In the genomic region with DNA sequence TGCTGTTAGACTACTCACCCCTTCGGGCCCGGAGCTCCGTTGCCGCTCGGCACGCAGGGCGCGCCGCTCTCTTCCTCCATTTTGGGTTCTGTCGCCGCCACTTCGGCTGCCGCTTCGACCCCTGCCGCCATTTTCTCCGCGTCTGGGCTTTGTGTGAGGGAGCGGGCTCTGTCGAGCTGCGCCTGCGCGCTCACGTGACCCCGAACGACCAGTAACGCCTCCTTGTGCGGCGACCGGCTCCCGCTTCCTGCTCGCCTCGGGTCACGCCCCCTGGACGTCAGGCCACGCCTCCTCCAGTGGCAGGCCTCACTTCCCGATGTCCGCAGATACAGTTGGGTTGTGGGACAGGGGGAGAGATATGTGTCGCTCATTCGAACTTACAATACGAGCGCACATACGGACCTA, we compare ENCODE assay signal across 7 mouse cellular contexts. TPM values are rescaled to one million over a fixed set of nuclear protein-coding genes. Genes with fewer than 3 reads are reported as not detected.
DNase-seq lines count a peak whose midpoint lies in the region; ATAC-seq and TF ChIP-seq lines count a peak whose summit lies in the region.

No protein-coding gene starts in this region.

- DNase-seq in adrenal gland, postnatal 25 days = peak; percentile 99
- DNase-seq in heart, adult 18-20 months = peak; percentile 98 to 99
- DNase-seq in kidney, adult 2 months = peak; percentile 99
- DNase-seq in spleen, adult 2 months (ENCODE audit: low read depth in 1 of 2, low spot score in 2 of 2) = peak; percentile 92 to 99

- H3K27ac ChIP-seq in embryonic facial prominence, embryonic 12.5 days = peak overlapping the region; percentile 96
- H3K27ac ChIP-seq in kidney, adult 2 months (ENCODE audit: insufficient read depth, low read depth, low read length) = peak overlapping the region; percentile 89
- peak overlapping the region; percentile 95 for H3K27ac ChIP-seq in limb, embryonic 12.5 days
- peak overlapping the region; percentile 97 for H3K27ac ChIP-seq in midbrain, embryonic 15.5 days
- peak overlapping the region; percentile 86 for H3K27ac ChIP-seq in spleen, adult 2 months (ENCODE audit: insufficient read depth, low read length)

- peak overlapping the region; percentile 96 for H3K9ac ChIP-seq in embryonic facial prominence, embryonic 12.5 days
- H3K9ac ChIP-seq in limb, embryonic 12.5 days (replicated peaks) = peak overlapping the region; percentile 99
- H3K9ac ChIP-seq in midbrain, embryonic 15.5 days = peak overlapping the region; percentile 97

- no peaks in the 10 kb centered on the region for H3K9me3 ChIP-seq in embryonic facial prominence, embryonic 12.5 days
- H3K9me3 ChIP-seq in limb, embryonic 12.5 days = no peaks in the 10 kb centered on the region
- no peaks in the 10 kb centered on the region for H3K9me3 ChIP-seq in midbrain, embryonic 15.5 days

- peak; percentile 86 for TF ChIP-seq POLR2A in kidney, adult 2 months (IDR thresholded peaks at IDR 0.05; ENCODE audit: low read depth, low read length)
- peak; percentile 87 for TF ChIP-seq POLR2A in spleen, adult 2 months (IDR thresholded peaks at IDR 0.05; ENCODE audit: low read depth, low read length)

- peak; percentile 97 for ATAC-seq in embryonic facial prominence, embryonic 12.5 days (ENCODE audit: insufficient number of reproducible peaks, insufficient read depth, low FRiP score, low TSS enrichment)
- peak; percentile 92 for ATAC-seq in limb, embryonic 12.5 days (ENCODE audit: insufficient number of reproducible peaks, insufficient read depth, low FRiP score, low TSS enrichment, low read depth)
- peak; percentile 98 for ATAC-seq in midbrain, embryonic 15.5 days (replicated peaks)

- H3K4me1 ChIP-seq in embryonic facial prominence, embryonic 12.5 days = peaks cover 30% of the 10 kb centered on the region
- peaks cover 19% of the 10 kb centered on the region for H3K4me1 ChIP-seq in kidney, adult 2 months (ENCODE audit: control insufficient read depth, insufficient read depth, low read length)
- H3K4me1 ChIP-seq in limb, embryonic 12.5 days (replicated peaks) = peaks cover 38% of the 10 kb centered on the region
- peaks cover 44% of the 10 kb centered on the region for H3K4me1 ChIP-seq in midbrain, embryonic 15.5 days
- peaks cover 4% of the 10 kb centered on the region; the same call in 1 of the 2 replicates for H3K4me1 ChIP-seq in spleen, adult 2 months (ENCODE audit: control insufficient read depth, insufficient read depth, insufficient read length)

- no peaks in the 10 kb centered on the region for H3K27me3 ChIP-seq in embryonic facial prominence, embryonic 12.5 days
- H3K27me3 ChIP-seq in kidney, adult 2 months (replicated peaks; ENCODE audit: control insufficient read depth, insufficient read depth, low read length) = no peaks in the 10 kb centered on the region
- H3K27me3 ChIP-seq in limb, embryonic 12.5 days = no peaks in the 10 kb centered on the region
- no peaks in the 10 kb centered on the region for H3K27me3 ChIP-seq in midbrain, embryonic 15.5 days (replicated peaks)
- H3K27me3 ChIP-seq in spleen, adult 2 months (ENCODE audit: control insufficient read depth, insufficient read depth, low read length) = no peaks in the 10 kb centered on the region

- under 1% methylated on average over 41 of the region's 42 CpGs for WGBS in embryonic facial prominence, embryonic 12.5 days
- under 1% methylated on average over 42 of the region's 42 CpGs for WGBS in kidney, adult 2 months
- under 1% methylated on average over 42 of the region's 42 CpGs for WGBS in limb, embryonic 12.5 days
- under 1% methylated on average over 42 of the region's 42 CpGs for WGBS in midbrain, embryonic 15.5 days
- under 1% methylated on average over 42 of the region's 42 CpGs for WGBS in spleen, adult 2 months

- H3K4me2 ChIP-seq in embryonic facial prominence, embryonic 12.5 days (replicated peaks) = peak overlapping the region; percentile 95
- peak overlapping the region; percentile 92 for H3K4me2 ChIP-seq in limb, embryonic 12.5 days
- peak overlapping the region; percentile 81 for H3K4me2 ChIP-seq in midbrain, embryonic 15.5 days

- no peak for TF ChIP-seq CTCF in kidney, adult 2 months (conservative IDR thresholded peaks at IDR 0.05; ENCODE audit: insufficient read depth, insufficient read length, low read depth, low read length)
- no peak for TF ChIP-seq CTCF in spleen, adult 2 months (IDR thresholded peaks at IDR 0.05; ENCODE audit: extremely low read depth, insufficient read depth, insufficient read length, insufficient replicate concordance)

- peak overlapping the region; percentile 91 for H3K4me3 ChIP-seq in embryonic facial prominence, embryonic 12.5 days
- H3K4me3 ChIP-seq in kidney, adult 2 months (ENCODE audit: insufficient read depth, low read depth, low read length) = peak overlapping the region; percentile 75
- peak overlapping the region; percentile 89 for H3K4me3 ChIP-seq in limb, embryonic 12.5 days (replicated peaks)
- H3K4me3 ChIP-seq in midbrain, embryonic 15.5 days = peak overlapping the region; percentile 98
- H3K4me3 ChIP-seq in spleen, adult 2 months (ENCODE audit: extremely low read depth, insufficient read depth, insufficient read length) = peak overlapping the region; percentile 86

- H3K36me3 ChIP-seq in embryonic facial prominence, embryonic 12.5 days = no peaks in the 10 kb centered on the region
- no peaks in the 10 kb centered on the region for H3K36me3 ChIP-seq in kidney, adult 2 months (ENCODE audit: control insufficient read depth, insufficient read depth, low read length)
- H3K36me3 ChIP-seq in limb, embryonic 12.5 days = peaks cover 16% of the 10 kb centered on the region
- no peaks in the 10 kb centered on the region; the same call in 1 of the 2 replicates for H3K36me3 ChIP-seq in midbrain, embryonic 15.5 days (replicated peaks)
- H3K36me3 ChIP-seq in spleen, adult 2 months (ENCODE audit: control insufficient read depth, insufficient read depth, low read length) = peaks cover 1% of the 10 kb centered on the region; the same call in 1 of the 2 replicates

RNA-seq across cellular contexts. Expression of a gene that starts 1.4 kb away (rescaled TPM):
- total RNA-seq in adrenal gland, postnatal 25 days (2021) = 202 and 208 TPM in 2 replicates
- 428 and 475 TPM in 2 replicates for polyA plus RNA-seq in embryonic facial prominence, embryonic 12.5 days (2016; fragmentation: Nextera tagmentation; extraction: Ambion mirVana)
- 10 to 100 TPM; 89.0 to 93.4 TPM for total RNA-seq in heart, adult 18-20 months (2021)
- 49.9 and 50.7 TPM in 2 replicates for polyA plus RNA-seq in kidney, adult 2 months (2012; rRNA removed)
- polyA plus RNA-seq in limb, embryonic 12.5 days (2016; fragmentation: Nextera tagmentation; extraction: Ambion mirVana) = 477 and 517 TPM in 2 replicates
- 197 and 208 TPM in 2 replicates for polyA plus RNA-seq in midbrain, embryonic 15.5 days (2015; fragmentation: Nextera tagmentation; extraction: Ambion mirVana)
- 87.3 and 103 TPM in 2 replicates for polyA plus RNA-seq in spleen, adult 2 months (2012; rRNA removed)

RNA-seq across cellular contexts. Expression of a gene that starts 33.2 kb away (rescaled TPM):
- 113 and 117 TPM in 2 replicates for total RNA-seq in adrenal gland, postnatal 25 days (2021)
- polyA plus RNA-seq in embryonic facial prominence, embryonic 12.5 days (2016; fragmentation: Nextera tagmentation; extraction: Ambion mirVana) = 44.7 and 47.1 TPM in 2 replicates
- total RNA-seq in heart, adult 18-20 months (2021) = 100 to 1,000 TPM; 131 to 133 TPM
- 95.8 and 102 TPM in 2 replicates for polyA plus RNA-seq in kidney, adult 2 months (2012; rRNA removed)
- polyA plus RNA-seq in limb, embryonic 12.5 days (2016; fragmentation: Nextera tagmentation; extraction: Ambion mirVana) = 39.1 and 39.4 TPM in 2 replicates
- polyA plus RNA-seq in midbrain, embryonic 15.5 days (2015; fragmentation: Nextera tagmentation; extraction: Ambion mirVana) = 71.2 and 79.2 TPM in 2 replicates
- polyA plus RNA-seq in spleen, adult 2 months (2012; rRNA removed) = 194 and 290 TPM in 2 replicates

RNA-seq across cellular contexts. Expression of a gene that starts 47.4 kb away (rescaled TPM):
- total RNA-seq in adrenal gland, postnatal 25 days (2021) = 0.67 and 0.97 TPM in 2 replicates
- polyA plus RNA-seq in embryonic facial prominence, embryonic 12.5 days (2016; fragmentation: Nextera tagmentation; extraction: Ambion mirVana) = 0.50 and 1.1 TPM in 2 replicates
- under 1 TPM; 0.10 to 0.31 TPM for total RNA-seq in heart, adult 18-20 months (2021)
- 0.34 and 0.48 TPM in 2 replicates for polyA plus RNA-seq in kidney, adult 2 months (2012; rRNA removed)
- polyA plus RNA-seq in limb, embryonic 12.5 days (2016; fragmentation: Nextera tagmentation; extraction: Ambion mirVana) = 0.55 and 0.56 TPM in 2 replicates
- 0.59 and 0.83 TPM in 2 replicates for polyA plus RNA-seq in midbrain, embryonic 15.5 days (2015; fragmentation: Nextera tagmentation; extraction: Ambion mirVana)
- 3.1 and 4.5 TPM in 2 replicates for polyA plus RNA-seq in spleen, adult 2 months (2012; rRNA removed)

RNA-seq across cellular contexts. Expression of a gene that starts 56.4 kb away (rescaled TPM):
- total RNA-seq in adrenal gland, postnatal 25 days (2021) = 41.1 and 49.7 TPM in 2 replicates
- 40.0 and 40.4 TPM in 2 replicates for polyA plus RNA-seq in embryonic facial prominence, embryonic 12.5 days (2016; fragmentation: Nextera tagmentation; extraction: Ambion mirVana)
- total RNA-seq in heart, adult 18-20 months (2021) = 1 to 10 TPM; 7.9 to 9.9 TPM
- polyA plus RNA-seq in kidney, adult 2 months (2012; rRNA removed) = 43.2 and 44.0 TPM in 2 replicates
- 40.1 and 40.7 TPM in 2 replicates for polyA plus RNA-seq in limb, embryonic 12.5 days (2016; fragmentation: Nextera tagmentation; extraction: Ambion mirVana)
- 79.7 and 80.6 TPM in 2 replicates for polyA plus RNA-seq in midbrain, embryonic 15.5 days (2015; fragmentation: Nextera tagmentation; extraction: Ambion mirVana)
- 69.8 and 83.5 TPM in 2 replicates for polyA plus RNA-seq in spleen, adult 2 months (2012; rRNA removed)

Comparison
In these comparisons a context has a peak if more than half of its experiments do, and no peak if none do; other contexts are left out.
1. Peak in every context shown above with its lines: DNase-seq, ATAC-seq, H3K4me3 ChIP-seq and H3K27ac ChIP-seq.